Mouse (Mus musculus): Measurements from ENCODE around the gene Syde2. TPM values are rescaled to one million over a fixed set of nuclear protein-coding genes. Genes with fewer than 3 reads are reported as not detected.

Gene Syde2
- total and polyA plus RNA-seq, 3 experiments: 12.4 to 24.1 TPM; not detected in 1

- Histone ChIP-seq H3K4me3 (ENCODE audit: control insufficient read depth in 1 of 2, insufficient read depth in 1 of 2, low read depth in 2 of 2, low read length in 2 of 2) (no peak overlapping the region), H3K36me3 (ENCODE audit: control insufficient read depth in 1 of 2, insufficient read depth in 2 of 2, low read length in 2 of 2) (peaks cover 0 to 7% of the 10 kb centered on the region in 2 experiments; a peak in 2 of 4 replicates), H3K27ac (ENCODE audit: control insufficient read depth, low read depth, low read length) (no peak overlapping the region), H3K9ac (ENCODE audit: control insufficient read depth, low read depth, low read length, poor library complexity, severe bottlenecking) (no peak overlapping the region), H3K79me2 (ENCODE audit: control insufficient read depth, insufficient read depth, low read length, poor library complexity) (no peaks in the 10 kb centered on the region), H3K27me3 (ENCODE audit: control insufficient read depth in 1 of 2, insufficient read depth in 2 of 2, low read length in 2 of 2) (no peaks in the 10 kb centered on the region; a peak in 1 of 4 replicates), H3K4me1 (ENCODE audit: control insufficient read depth in 1 of 2, insufficient read depth in 2 of 2, low read length in 2 of 2) (no peaks in the 10 kb centered on the region), H3K9me3 (replicated peaks; ENCODE audit: insufficient read depth, low read length) (no peaks in the 10 kb centered on the region)
- no peak for TF ChIP-seq TBP (IDR thresholded peaks at IDR 0.05; ENCODE audit: low read depth, low read length)
- no peak for TF ChIP-seq ZC3H11A (IDR thresholded peaks at IDR 0.05; ENCODE audit: low read depth, low read length)
- TF ChIP-seq ZKSCAN1 (IDR thresholded peaks at IDR 0.05; ENCODE audit: low read depth, low read length): no peak
- TF ChIP-seq MAZ (IDR thresholded peaks at IDR 0.05; ENCODE audit: low read depth, low read length): no peak
- TF ChIP-seq E2F4 (IDR thresholded peaks at IDR 0.05; ENCODE audit: borderline replicate concordance, low read depth, low read length): no peak
- TF ChIP-seq ELF1 (IDR thresholded peaks at IDR 0.05; ENCODE audit: low read depth, low read length): no peak
- no peak for TF ChIP-seq ZNF384 (IDR thresholded peaks at IDR 0.05; ENCODE audit: low read depth, low read length)
- no peak for TF ChIP-seq USF1 (IDR thresholded peaks at IDR 0.05; ENCODE audit: low read depth, low read length)
- TF ChIP-seq GABPA (IDR thresholded peaks at IDR 0.05; ENCODE audit: low read depth, low read length): no peak
- TF ChIP-seq USF2 (IDR thresholded peaks at IDR 0.05; ENCODE audit: borderline replicate concordance in 1 of 2, insufficient read depth in 1 of 2, low read depth in 1 of 2, low read length in 2 of 2): no peak
- no peak for TF ChIP-seq JUND (IDR thresholded peaks at IDR 0.05; ENCODE audit: low read depth, low read length)
- no peak for TF ChIP-seq RCOR1 (IDR thresholded peaks at IDR 0.05; ENCODE audit: low read depth, low read length)
- no peak for TF ChIP-seq TCF12 (IDR thresholded peaks at IDR 0.05; ENCODE audit: low read depth, low read length)
- no peak for DNase-seq (ENCODE audit: low read depth, low spot score)
Measured at GRCm38 (mm10) chr3:146022232-146022631, 34.6 kb downstream of the Syde2 start.

- H3K36me3 ChIP-seq (ENCODE audit: control insufficient read depth in 1 of 2, insufficient read depth in 2 of 2, low read length in 2 of 2): peaks cover 0 to 4% of the 10 kb centered on the region in 2 experiments; a peak in 1 of 4 replicates
- H3K9ac ChIP-seq (ENCODE audit: control insufficient read depth, low read depth, low read length, poor library complexity, severe bottlenecking): no peak overlapping the region
- TF ChIP-seq MAFK (IDR thresholded peaks at IDR 0.05; ENCODE audit: borderline replicate concordance, low read depth, low read length) (no peak), USF2 (IDR thresholded peaks at IDR 0.05; ENCODE audit: borderline replicate concordance in 1 of 2, insufficient read depth in 1 of 2, low read depth in 1 of 2, low read length in 2 of 2) (no peak), CTCF (IDR thresholded peaks at IDR 0.05 in 2 of 3, conservative IDR thresholded peaks at IDR 0.05 in 1 of 3; ENCODE audit: control insufficient read depth in 1 of 3, insufficient read depth in 1 of 3, low read depth in 2 of 3, low read length in 3 of 3, poor library complexity in 1 of 3, severe bottlenecking in 1 of 3) (peak in 1 of 3 experiments; percentile 24; a peak in 1 of 6 replicates)
- H3K9me3 ChIP-seq (replicated peaks; ENCODE audit: insufficient read depth, low read length): no peaks in the 10 kb centered on the region
- no peaks in the 10 kb centered on the region for H3K27me3 ChIP-seq (ENCODE audit: control insufficient read depth in 1 of 2, insufficient read depth in 2 of 2, low read length in 2 of 2)
- no peaks in the 10 kb centered on the region for H3K4me1 ChIP-seq (ENCODE audit: control insufficient read depth in 1 of 2, insufficient read depth in 2 of 2, low read length in 2 of 2)
- DNase-seq (ENCODE audit: low read depth, low spot score): peak; percentile 35
- no peak overlapping the region for H3K27ac ChIP-seq (ENCODE audit: control insufficient read depth, low read depth, low read length)
- no peak overlapping the region for H3K4me3 ChIP-seq (ENCODE audit: control insufficient read depth in 1 of 2, insufficient read depth in 1 of 2, low read depth in 2 of 2, low read length in 2 of 2)
- H3K79me2 ChIP-seq (ENCODE audit: control insufficient read depth, insufficient read depth, low read length, poor library complexity): no peaks in the 10 kb centered on the region
Measured at GRCm38 (mm10) chr3:146024746-146025145, 37.1 kb downstream of the Syde2 start.
